Mouse (Mus musculus) bone marrow, adult 2 months (tissue): ENCODE measurements around the gene Barhl1.

Experiments used
- CTCF ChIP-seq: fragments of 200-500 bp; IDR thresholded peaks from 2 replicates; pipeline ENCODE4 v1.5.1; 2011; ENCODE audit warnings: low read length, control low read depth; ENCODE audit not compliant: control insufficient read depth, insufficient read depth
- POLR2A ChIP-seq: fragments of 200-500 bp; IDR thresholded peaks from 2 replicates; pipeline ENCODE4 v1.6.1; 2011; ENCODE audit warnings: low read depth, mild to moderate bottlenecking, control low read depth, low read length, borderline replicate concordance; ENCODE audit not compliant: control insufficient read depth

- TF ChIP-seq POLR2A (no peak), CTCF (peak; percentile 75)
These were observed 7.4 kb upstream of the Barhl1 start for GRCm38 (mm10) chr2:28923912-28924311.
